In the genomic region with DNA sequence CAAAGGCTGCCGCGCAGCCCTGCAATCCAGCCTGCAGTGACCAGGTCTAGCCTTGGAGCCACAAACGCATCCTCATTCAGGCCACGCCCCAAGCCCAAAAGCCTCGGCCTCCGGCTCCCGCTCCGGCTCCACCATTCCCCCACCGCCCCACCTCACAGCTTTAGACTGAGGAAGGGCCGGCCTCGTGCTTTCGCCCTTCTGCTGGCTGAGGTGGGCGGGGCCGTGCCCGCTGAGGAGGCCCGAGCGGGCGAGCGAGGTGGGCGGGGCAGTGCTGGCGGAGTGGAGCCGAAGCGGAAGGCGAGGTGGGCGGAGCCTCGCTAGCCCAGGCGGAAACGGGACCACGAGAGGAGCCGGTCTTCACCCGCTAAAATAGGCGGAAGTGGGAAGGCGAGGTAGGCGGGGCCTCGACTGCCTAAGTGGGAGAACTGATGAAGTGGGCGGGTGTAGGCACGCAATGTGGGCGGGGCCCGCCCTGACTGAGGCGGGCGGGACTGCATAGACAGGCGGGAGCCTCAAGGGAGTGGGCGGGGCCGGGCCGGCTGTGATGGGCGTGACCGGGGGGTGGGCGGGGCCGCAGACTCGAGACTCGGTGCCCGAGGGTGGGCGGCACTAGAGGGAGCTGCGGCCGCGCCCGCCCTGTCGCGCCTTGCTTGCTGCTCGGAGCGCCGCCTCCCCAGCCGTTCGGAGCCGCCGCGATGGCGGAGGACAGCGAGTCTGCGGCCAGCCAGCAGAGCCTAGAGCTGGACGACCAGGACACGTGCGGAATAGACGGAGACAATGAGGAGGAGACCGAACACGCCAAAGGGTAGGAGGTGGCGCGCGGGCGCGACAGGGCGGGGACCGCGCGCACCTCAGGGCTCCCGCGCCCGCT, we compare ENCODE assay signal across 8 mouse cellular contexts. TPM values are rescaled to one million over a fixed set of nuclear protein-coding genes. Genes with fewer than 3 reads are reported as not detected.
DNase-seq lines count a peak whose midpoint lies in the region; ATAC-seq lines count a peak whose summit lies in the region.

A gene (plus strand): TSS at position 611 of the 871 bp plus-strand sequence.

- peak; percentile 100 for DNase-seq in adrenal gland, adult (ENCODE audit: inconsistent age in 2 of 2, low spot score in 1 of 2)
- DNase-seq in embryo, embryonic 10.5 days (ENCODE audit: low spot score) = peak; percentile 100
- peak; percentile 100 for DNase-seq in gastrocnemius, postnatal 14 days
- DNase-seq in left cerebral cortex, postnatal 10 days (ENCODE audit: extremely low spot score in 1 of 2, low spot score in 2 of 2) = peak; percentile 99 to 100
- DNase-seq in right cerebral cortex, postnatal 25 days = peak; percentile 98
- peak; percentile 99 to 100 for DNase-seq in urinary bladder, postnatal 4 days (ENCODE audit: low spot score in 2 of 2)

- intact Hi-C loops in gastrocnemius, postnatal 14 days (cut with DNase I; ENCODE audit: low total_unique reads) = no loop called here
- intact Hi-C loops in left cerebral cortex, postnatal 10 days (cut with DNase I) = loop anchor here (5.0 kb wide), 1 partner anchor 167 kb away; no protein-coding TSS in a partner anchor

- ATAC-seq in inflammation-experienced regulatory T-cells, adult 6 months = peak; percentile 87
- ATAC-seq in megakaryocyte-erythroid progenitor cell, adult 5-6 weeks (replicated peaks; ENCODE audit: low FRiP score, low TSS enrichment, poor library complexity, severe bottlenecking) = peak; percentile 92

RNA-seq across cellular contexts. Expression of the gene that starts here (rescaled TPM):
- 1 to 10 TPM; 7.4 to 9.6 TPM for total RNA-seq in gastrocnemius, postnatal 14 days (2021)
- 10 to 100 TPM; 41.4 to 64.9 (median 64.0) TPM for polyA plus RNA-seq in inflammation-experienced regulatory T-cells, adult 6 months (2017; shearing (Covaris generic))
- total RNA-seq in left cerebral cortex, postnatal 10 days (2021) = 10 to 100 TPM; 77.6 to 85.1 TPM
- total RNA-seq in megakaryocyte-erythroid progenitor cell, adult 5-6 weeks (2014; fragmentation: Nextera tagmentation) = 25.1 and 28.9 TPM in 2 replicates
- 45.1 and 46.6 TPM in 2 replicates for total RNA-seq in megakaryocyte-erythroid progenitor cell, adult 5-6 weeks (2017)

Comparison
In these comparisons a context has a peak if more than half of its experiments do, and no peak if none do; other contexts are left out.
1. Peak in every context shown above with its lines: DNase-seq and ATAC-seq.